Mouse (Mus musculus) heart, embryonic 13.5 days (tissue): ENCODE data around the gene Fkbp1b. TPM values are rescaled to one million over a fixed set of nuclear protein-coding genes. Genes with fewer than 3 reads are reported as not detected.
"Not testable (repeated sequence)": the region's sequence is repeated elsewhere in the genome, so short reads cannot be mapped to it uniquely, and the experiment has no call there.

Experiments
- ATAC-seq: fragments of 200-750 bp; cut with Nextera tagmentation; 2 replicates; pipeline ENCODE4 v1.8.0; 2017; ENCODE audit warnings: moderate TSS enrichment; ENCODE audit not compliant: insufficient number of reproducible peaks, low FRiP score, low TSS enrichment; ENCODE audit errors: extremely low read depth
- H3K27ac ChIP-seq: fragments of 300-500 bp; sonication (generic); replicated peaks from 2 replicates; pipeline ENCODE4 v1.5.1; 2015; ENCODE audit warnings: moderate library complexity, mild to moderate bottlenecking, inconsistent platforms
- H3K27me3 ChIP-seq: fragments of 300-500 bp; sonication (generic); replicated peaks from 2 replicates; pipeline ENCODE4 v1.6.1; 2015; ENCODE audit warnings: mild to moderate bottlenecking, inconsistent platforms
- H3K36me3 ChIP-seq: fragments of 300-500 bp; sonication (generic); 2 replicates; pipeline ENCODE4 v1.6.1; 2015; ENCODE audit warnings: mild to moderate bottlenecking, inconsistent platforms
- H3K4me1 ChIP-seq: fragments of 300-500 bp; sonication (generic); 2 replicates; pipeline ENCODE4 v1.6.1; 2015; ENCODE audit warnings: inconsistent platforms
- H3K4me2 ChIP-seq: fragments of 300-500 bp; sonication (generic); 2 replicates; pipeline ENCODE4 v1.6.1; 2015; ENCODE audit warnings: inconsistent platforms, mild to moderate bottlenecking, moderate library complexity
- H3K4me3 ChIP-seq: fragments of 300-500 bp; sonication (generic); 2 replicates; pipeline ENCODE4 v1.5.1; 2015; ENCODE audit warnings: moderate library complexity, mild to moderate bottlenecking, inconsistent platforms
- H3K9ac ChIP-seq: fragments of 300-500 bp; sonication (generic); 2 replicates; pipeline ENCODE4 v1.6.1; 2015; ENCODE audit warnings: inconsistent platforms, mild to moderate bottlenecking, moderate library complexity
- H3K9me3 ChIP-seq: fragments of 300-500 bp; sonication (generic); 2 replicates; pipeline ENCODE4 v1.6.1; 2016; ENCODE audit warnings: inconsistent platforms
- WGBS: fragments of 180-500 bp; shearing (Covaris S2); methylation state at CpG from one replicate; pipeline ENCODE4 v1.1.7; 2015; ENCODE audit warnings: mixed read lengths; 5-methylcytosine and 5-hydroxymethylcytosine counted together
- polyA plus RNA-seq: library from polyadenylated mRNA; unstranded; fragments of >200 nt; fragmentation: Nextera tagmentation; extraction: Ambion mirVana; gene quantifications from 2 replicates; pipeline ENCODE4 v1.2.1, GENCODE M21; 2015

The Fkbp1b gene
- polyA plus RNA-seq, 1 experiment from 2014 or later: 9.2 TPM

GRCm38 (mm10) chr12:4811036-4811435 is 30.4 kb downstream of the Fkbp1b start:
- WGBS: 64% methylated on average over 4 of the region's 4 CpGs
- H3K9ac ChIP-seq: no peak overlapping the region
- H3K27me3 ChIP-seq: no peaks in the 10 kb centered on the region
- no peaks in the 10 kb centered on the region for H3K4me1 ChIP-seq
- ATAC-seq: no peak
- H3K36me3 ChIP-seq: no peaks in the 10 kb centered on the region
- no peak overlapping the region for H3K4me3 ChIP-seq
- H3K4me2 ChIP-seq: no peak overlapping the region
- no peak overlapping the region for H3K27ac ChIP-seq
- peaks cover 7% of the 10 kb centered on the region for H3K9me3 ChIP-seq

- not testable (repeated sequence) for ATAC-seq, H3K4me2 ChIP-seq, H3K4me3 ChIP-seq, H3K9ac ChIP-seq, H3K27me3 ChIP-seq, H3K36me3 ChIP-seq, H3K4me1 ChIP-seq, H3K27ac ChIP-seq
- 68% methylated on average over 6 of the region's 6 CpGs for WGBS
- peaks cover 11% of the 10 kb centered on the region; the same call in 1 of the 2 replicates for H3K9me3 ChIP-seq
These were observed 43.9 kb downstream of the Fkbp1b start for GRCm38 (mm10) chr12:4797471-4797870.

- 70% methylated on average over 1 of the region's 1 CpGs for WGBS
- H3K9ac ChIP-seq: no peak overlapping the region
- H3K36me3 ChIP-seq: no peaks in the 10 kb centered on the region
- no peak overlapping the region for H3K4me3 ChIP-seq
- ATAC-seq: no peak
- H3K27ac ChIP-seq: no peak overlapping the region
- H3K4me1 ChIP-seq: no peaks in the 10 kb centered on the region
- no peaks in the 10 kb centered on the region for H3K27me3 ChIP-seq
- no peak overlapping the region for H3K4me2 ChIP-seq
- H3K9me3 ChIP-seq: no peaks in the 10 kb centered on the region
These were observed 47.7 kb downstream of the Fkbp1b start for GRCm38 (mm10) chr12:4793718-4794117.

GRCm38 (mm10) chr12:4788128-4788527 is 53.3 kb downstream of the Fkbp1b start:
- ATAC-seq, H3K27ac ChIP-seq, H3K36me3 ChIP-seq, H3K9ac ChIP-seq, H3K4me2 ChIP-seq, H3K4me1 ChIP-seq, H3K4me3 ChIP-seq, H3K9me3 ChIP-seq, H3K27me3 ChIP-seq: not testable (repeated sequence)
- 88% methylated on average over 25 of the region's 25 CpGs for WGBS

- no peak overlapping the region for H3K27ac ChIP-seq
- H3K4me2 ChIP-seq: no peak overlapping the region
- no peak overlapping the region for H3K9ac ChIP-seq
- no peak overlapping the region for H3K4me3 ChIP-seq
- H3K4me1 ChIP-seq: no peaks in the 10 kb centered on the region
- no peaks in the 10 kb centered on the region for H3K27me3 ChIP-seq
- H3K36me3 ChIP-seq: no peaks in the 10 kb centered on the region
- ATAC-seq: no peak
- WGBS: 56% methylated on average over 2 of the region's 2 CpGs
- no peaks in the 10 kb centered on the region for H3K9me3 ChIP-seq
These were observed 56.9 kb downstream of the Fkbp1b start for GRCm38 (mm10) chr12:4784466-4784865.

GRCm38 (mm10) chr12:4783598-4783997 is 57.8 kb downstream of the Fkbp1b start:
- WGBS: 50% methylated on average over 5 of the region's 5 CpGs
- no peaks in the 10 kb centered on the region for H3K27me3 ChIP-seq
- no peaks in the 10 kb centered on the region for H3K4me1 ChIP-seq
- H3K27ac ChIP-seq: no peak overlapping the region
- no peaks in the 10 kb centered on the region for H3K36me3 ChIP-seq
- H3K4me3 ChIP-seq: no peak overlapping the region
- no peaks in the 10 kb centered on the region for H3K9me3 ChIP-seq
- ATAC-seq: no peak
- no peak overlapping the region for H3K9ac ChIP-seq
- no peak overlapping the region for H3K4me2 ChIP-seq

Other genes starting within 250 kb of the Fkbp1b start
- 27.9 and 35.1 TPM in 2 replicates for gene Itsn2, start 249.0 kb downstream of the Fkbp1b start, polyA plus RNA-seq
- gene Gm3625, start 248.7 kb downstream of the Fkbp1b start, polyA plus RNA-seq: not detected in 2 replicates
- gene Fam228a, start 103.2 kb downstream of the Fkbp1b start, polyA plus RNA-seq: 0.13 TPM in 1 of 2 replicates, not detected in the other
- gene Pfn4, start 72.6 kb downstream of the Fkbp1b start, polyA plus RNA-seq: 1.5 and 2.0 TPM in 2 replicates
- gene Fam228b, start 72.3 kb downstream of the Fkbp1b start, polyA plus RNA-seq: 2.8 TPM in 2 replicates
- gene Sf3b6, start 24.0 kb downstream of the Fkbp1b start, polyA plus RNA-seq: 96.1 and 117 TPM in 2 replicates
- gene Wdcp, start 1.7 kb upstream of the Fkbp1b start, polyA plus RNA-seq: 14.7 and 17.0 TPM in 2 replicates
- gene Mfsd2b, start 32.8 kb upstream of the Fkbp1b start, polyA plus RNA-seq: 3.3 and 4.4 TPM in 2 replicates
- gene Ubxn2a, start 66.1 kb upstream of the Fkbp1b start, polyA plus RNA-seq: 25.8 and 30.2 TPM in 2 replicates
- 6.1 and 6.4 TPM in 2 replicates for gene Atad2b, start 75.8 kb upstream of the Fkbp1b start, polyA plus RNA-seq